Mouse (Mus musculus) gastrocnemius, postnatal 4 days (tissue): ENCODE results near the gene Rtp2. TPM values are rescaled to one million over a fixed set of nuclear protein-coding genes. Genes with fewer than 3 reads are reported as not detected.
"Not testable (repeated sequence)": the region's sequence is repeated elsewhere in the genome, so short reads cannot be mapped to it uniquely, and the experiment has no call there.

Experiments
- DNase-seq, 2 experiments: peaks; one replicate each; pipeline ENCODE4 v3.0.0; 2021 to 2022; ENCODE audit warnings: low spot score in 2 of 2, mixed read lengths in 2 of 2
- total RNA-seq, 2 experiments: library from RNA; stranded (reverse); gene quantifications; 2 replicates each; pipeline ENCODE4 v1.2.3; 2021

The Rtp2 gene
- total RNA-seq, 2 experiments from 2014 or later = not detected

GRCm38 (mm10) chr16:23952101-23952727 is 20.0 kb upstream of the Rtp2 start:
- peak in 1 of 2 experiments; percentile 4 for DNase-seq

DNA sequence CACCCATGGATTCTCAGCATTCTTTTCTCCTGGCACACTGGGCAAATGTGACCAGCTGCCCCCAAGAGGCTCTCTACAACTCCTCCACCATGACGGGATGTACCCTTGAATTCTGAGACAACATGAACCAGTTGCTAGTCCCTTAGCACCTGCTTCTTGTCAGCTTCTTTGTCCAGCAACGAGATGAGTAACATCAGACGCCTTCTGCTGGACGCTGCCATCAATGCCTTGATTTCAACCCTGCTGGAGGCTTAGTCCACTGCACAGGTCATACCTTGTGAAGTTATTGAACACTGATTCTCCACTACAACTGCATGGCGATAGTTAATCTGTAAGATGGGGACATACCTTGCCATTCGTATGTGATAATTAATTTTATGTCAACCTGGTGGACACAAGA is 15.5 kb upstream of the Rtp2 start:
- no peak for DNase-seq

GRCm38 (mm10) chr16:23944801-23945200 is 12.6 kb upstream of the Rtp2 start:
- no peak for DNase-seq

DNA sequence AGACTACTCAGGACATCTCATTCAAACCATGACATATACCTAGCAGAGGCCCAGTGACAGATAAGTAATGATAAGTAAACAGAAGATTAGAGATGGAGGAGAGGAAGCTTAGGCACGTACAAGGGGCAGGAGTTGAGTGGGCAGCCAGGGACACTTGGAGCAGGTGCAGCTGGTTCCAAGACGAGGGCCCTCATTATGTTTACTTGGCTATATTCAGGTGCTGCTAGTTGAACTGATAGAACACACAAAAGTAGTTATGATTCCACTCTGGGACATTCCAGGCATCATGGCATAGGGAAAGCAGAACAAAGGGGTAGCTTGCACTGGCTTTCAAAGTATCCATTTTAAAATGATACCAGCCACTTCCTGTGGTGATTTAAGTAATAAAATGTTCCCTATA is 2.2 kb upstream of the Rtp2 start:
- DNase-seq = no peak

GRCm38 (mm10) chr16:23931275-23931674 is 919 bp downstream of the Rtp2 start:
- DNase-seq = no peak

DNA sequence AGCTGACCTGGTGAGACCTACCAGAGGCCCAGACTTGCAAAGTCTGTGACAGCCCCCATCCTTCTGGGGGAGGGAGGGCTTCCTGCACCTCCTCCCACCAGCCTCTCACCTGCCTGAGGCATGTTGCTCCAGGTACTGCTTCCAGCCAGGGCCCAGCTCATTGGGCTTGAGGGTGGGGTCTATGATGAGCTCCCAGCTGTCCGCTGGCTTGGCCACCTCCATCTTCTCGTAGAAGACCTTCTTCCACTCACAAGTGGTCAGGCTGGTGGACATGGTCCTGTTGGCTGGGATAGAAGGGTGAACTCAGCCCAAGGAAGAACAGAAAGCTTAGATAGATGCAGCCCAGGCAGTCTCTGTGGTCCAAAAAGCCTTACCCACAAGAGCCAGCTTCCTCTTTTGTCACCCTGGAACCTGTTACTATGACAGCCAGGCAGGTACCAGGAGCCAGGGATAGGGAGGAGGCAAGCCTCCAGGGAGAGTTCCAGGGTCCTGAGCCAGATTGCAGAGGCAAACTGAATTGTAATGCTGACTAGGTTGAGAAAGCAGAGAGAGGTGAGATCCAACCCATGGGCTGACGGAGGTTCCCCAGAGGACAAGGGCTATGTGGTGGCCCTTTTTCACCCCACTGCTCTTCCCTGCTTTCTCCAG is 1.6 kb downstream of the Rtp2 start:
- no peak for DNase-seq

DNA sequence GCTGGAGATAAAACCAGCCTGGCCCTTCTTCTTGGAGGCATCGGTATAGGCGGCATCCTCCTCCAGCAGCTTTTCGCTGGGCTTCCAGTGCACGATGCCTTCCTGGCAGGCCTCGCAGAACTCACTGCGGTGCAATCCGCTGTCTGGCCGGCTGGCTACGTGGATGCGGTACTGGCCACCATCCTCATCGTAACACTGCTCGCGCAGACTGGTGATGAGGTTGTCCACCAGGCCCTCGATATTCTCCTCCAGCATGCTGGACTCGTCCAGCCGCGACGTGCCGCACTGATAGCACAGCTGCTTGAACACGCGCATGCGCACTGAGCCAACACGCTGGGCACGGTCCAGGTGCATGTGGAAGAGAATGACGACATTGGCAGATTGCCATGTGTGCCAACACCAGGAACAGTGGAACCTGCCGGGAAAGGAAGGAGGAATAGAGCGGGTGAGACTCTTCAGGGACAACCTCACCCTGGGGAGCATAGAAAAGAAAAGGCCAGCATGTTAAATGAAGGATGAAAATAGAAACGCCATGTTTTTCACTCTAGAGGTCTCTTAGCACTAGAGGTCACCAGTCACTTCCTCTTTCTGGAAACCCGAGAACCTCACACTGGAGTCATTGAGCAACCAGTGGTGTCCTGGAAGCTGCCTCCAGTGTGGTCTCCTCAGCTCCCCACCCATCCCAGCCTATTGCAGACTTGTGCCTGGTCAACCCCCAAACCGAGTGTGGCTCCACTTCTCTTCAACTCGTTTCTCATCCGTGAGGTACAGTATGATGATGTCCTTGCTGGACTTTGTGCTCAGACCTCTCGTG is 4.7 kb downstream of the Rtp2 start:
- DNase-seq = no peak

- DNase-seq = no peak
Observed at GRCm38 (mm10) chr16:23922906-23923305, 9.3 kb downstream of the Rtp2 start.

- no peak for DNase-seq
Observed at GRCm38 (mm10) chr16:23921697-23922096, 10.5 kb downstream of the Rtp2 start.

- DNase-seq = no peak
Observed at GRCm38 (mm10) chr16:23919418-23919817, 12.8 kb downstream of the Rtp2 start.

GRCm38 (mm10) chr16:23913401-23913800 is 18.8 kb downstream of the Rtp2 start:
- DNase-seq = no peak

DNA sequence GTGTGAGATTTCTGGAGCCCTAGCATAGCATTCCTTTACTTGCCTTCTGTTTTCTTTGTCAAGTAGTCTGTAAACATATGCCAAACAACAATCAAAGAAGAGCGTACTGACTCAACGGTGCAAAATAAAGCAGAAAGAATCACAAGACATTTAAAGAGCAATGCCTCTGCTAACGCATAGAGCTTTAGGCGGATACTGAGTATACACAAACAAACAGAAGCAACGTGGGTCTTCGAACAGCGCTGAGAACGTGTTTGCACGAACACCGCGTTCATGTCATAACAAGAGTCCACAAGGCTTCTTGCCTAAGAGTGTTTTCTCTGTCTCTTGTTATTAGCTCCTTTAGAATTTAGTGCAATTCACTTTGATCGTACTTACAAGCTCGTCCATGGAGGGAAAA is 19.5 kb downstream of the Rtp2 start:
- DNase-seq = no peak

- DNase-seq = not testable (repeated sequence)
Observed at GRCm38 (mm10) chr16:23909015-23909354, 23.2 kb downstream of the Rtp2 start.

- DNase-seq = not testable (repeated sequence)
Observed at GRCm38 (mm10) chr16:23908076-23909014, 23.8 kb downstream of the Rtp2 start.

- not testable (repeated sequence) for DNase-seq
Observed at GRCm38 (mm10) chr16:23906586-23906985, 25.6 kb downstream of the Rtp2 start.

- DNase-seq = no peak
Observed at GRCm38 (mm10) chr16:23901411-23901810, 30.8 kb downstream of the Rtp2 start.

DNA sequence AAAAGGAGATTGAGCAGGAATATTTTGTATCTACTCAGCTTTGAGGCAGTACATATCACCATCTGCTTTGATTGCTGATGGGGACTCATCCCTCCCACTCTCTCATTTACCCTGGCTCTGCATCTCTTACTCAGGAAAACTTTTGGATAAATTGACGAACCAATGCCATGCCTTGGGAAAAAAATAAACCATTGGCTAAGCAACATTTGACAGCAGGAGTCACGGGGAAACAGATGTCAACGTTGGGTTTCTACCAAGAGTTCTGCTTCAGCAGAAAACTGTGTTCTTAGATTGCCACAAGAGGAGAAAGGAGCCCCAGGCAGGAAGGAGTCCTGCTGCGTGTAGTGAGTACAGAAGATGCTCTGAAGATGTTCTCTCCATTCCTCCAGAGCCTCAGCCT is 32.1 kb downstream of the Rtp2 start:
- DNase-seq = no peak

GRCm38 (mm10) chr16:23898840-23899239 is 33.4 kb downstream of the Rtp2 start:
- peak; percentile 50 to 77 for DNase-seq

DNA sequence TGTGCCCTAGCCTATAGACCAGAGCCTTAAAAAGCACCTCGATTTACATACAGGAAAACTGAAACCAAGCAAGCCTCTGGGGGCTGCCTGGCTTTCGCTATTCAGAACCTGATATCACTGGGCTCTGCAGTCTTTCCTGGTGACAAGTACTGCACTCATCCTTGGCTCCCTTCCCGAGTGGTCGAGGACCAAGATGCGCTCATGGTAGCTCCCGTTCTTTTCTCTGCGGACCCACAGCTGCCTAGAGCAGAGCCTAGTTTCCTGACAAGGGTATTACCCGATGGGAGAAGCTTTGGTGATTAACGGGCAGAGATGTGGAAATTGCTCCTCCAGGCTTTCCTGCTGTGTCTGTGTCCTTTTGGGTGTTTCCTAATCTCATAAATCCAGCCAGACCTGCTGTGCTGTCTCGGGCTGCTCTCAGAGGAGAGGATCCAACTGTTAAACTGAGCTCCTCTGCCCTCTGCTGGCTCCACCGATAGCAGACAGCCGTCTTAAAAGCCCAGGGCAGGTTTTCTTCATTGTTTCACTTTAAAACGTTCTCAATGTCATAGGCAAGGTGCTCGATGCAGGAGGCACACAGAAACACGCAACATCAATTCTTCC is 34.1 kb downstream of the Rtp2 start:
- peak in 1 of 2 experiments; percentile 64 for DNase-seq

DNA sequence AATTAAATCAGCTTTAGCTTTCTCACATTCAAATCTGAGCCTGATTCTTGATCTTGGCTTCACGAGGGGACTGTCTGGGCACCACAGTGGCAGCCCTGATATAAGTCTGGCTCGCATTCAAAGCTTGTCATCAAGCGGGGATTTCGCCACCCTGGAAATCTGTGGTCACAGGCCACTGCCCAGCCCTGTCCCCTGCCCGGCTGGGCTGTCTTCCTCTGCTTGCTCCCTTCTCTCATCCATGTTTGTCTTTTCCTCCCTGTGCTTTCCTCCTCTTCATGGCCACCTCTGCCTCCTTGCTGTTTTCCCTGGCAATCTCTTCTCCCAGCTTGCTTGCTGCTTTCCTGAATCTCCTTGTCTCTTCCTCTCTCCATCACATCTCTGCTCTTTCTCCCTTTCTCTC is 34.7 kb downstream of the Rtp2 start:
- DNase-seq = no peak

DNA sequence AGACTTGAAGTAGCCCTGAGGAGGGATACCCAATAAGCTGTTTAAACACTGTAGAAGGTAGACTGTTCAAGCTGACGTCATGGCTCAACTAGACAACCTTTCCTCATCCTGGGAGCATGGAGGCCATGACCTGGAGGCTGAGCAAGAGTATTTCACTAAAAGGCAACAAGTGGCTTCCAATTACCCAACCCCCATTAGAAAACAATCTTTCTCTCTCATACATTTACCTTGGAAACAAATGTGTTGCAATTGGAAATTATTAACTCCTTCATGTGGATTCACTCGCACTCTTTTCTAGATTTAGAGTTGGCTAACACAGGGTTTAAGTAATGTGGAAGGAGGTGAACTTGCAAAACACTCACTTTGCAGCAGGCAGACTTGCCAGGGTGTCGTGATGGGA is 37.1 kb downstream of the Rtp2 start:
- DNase-seq = no peak
